Mouse (Mus musculus) activated CD4-positive, CD25-positive, alpha-beta regulatory T cell, adult 4 months (primary cell): ENCODE results near the gene Otulin. TPM values are rescaled to one million over a fixed set of nuclear protein-coding genes. Genes with fewer than 3 reads are reported as not detected.
A peak's percentile ranks its signal among the peaks of the same experiment; 100 is the strongest.

Source experiments
- ATAC-seq: one replicate; pipeline ENCODE4 v1.8.0; 2017
- polyA plus RNA-seq, 2 experiments: library from polyadenylated mRNA; unstranded; fragments of 100-300 nt; shearing (Covaris generic); gene quantifications; one replicate each; pipeline ENCODE4 v1.2.1; 2017

Otulin gene
- polyA plus RNA-seq, 2 experiments from 2014 or later = 12.7 to 15.2 TPM

GRCm38 (mm10) chr15:27578918-27579317, 51.6 kb downstream of the Otulin start:
- ATAC-seq = no peak

- peak; percentile 72 for ATAC-seq
Observed at GRCm38 (mm10) chr15:27577915-27578780, 52.3 kb downstream of the Otulin start.

DNA sequence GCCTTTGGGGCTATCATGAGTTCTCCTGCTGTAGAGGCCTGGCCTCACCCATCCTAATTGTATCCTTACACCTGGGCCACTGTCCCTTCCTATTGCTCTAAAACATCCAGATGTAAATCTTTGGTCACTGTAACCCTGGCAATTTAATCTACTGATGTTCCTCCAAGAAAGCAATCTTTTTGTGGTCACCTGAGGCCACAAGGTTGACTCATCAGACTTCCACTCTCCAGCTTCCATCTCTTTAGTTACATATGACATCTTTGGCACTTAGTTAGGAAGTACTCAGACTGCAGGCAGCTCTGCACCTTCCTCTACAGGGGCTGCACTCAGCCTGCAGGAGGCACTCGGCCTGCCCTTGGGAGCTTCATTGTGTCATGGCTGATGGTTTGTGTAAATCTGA, 53.6 kb downstream of the Otulin start:
- no peak for ATAC-seq

DNA sequence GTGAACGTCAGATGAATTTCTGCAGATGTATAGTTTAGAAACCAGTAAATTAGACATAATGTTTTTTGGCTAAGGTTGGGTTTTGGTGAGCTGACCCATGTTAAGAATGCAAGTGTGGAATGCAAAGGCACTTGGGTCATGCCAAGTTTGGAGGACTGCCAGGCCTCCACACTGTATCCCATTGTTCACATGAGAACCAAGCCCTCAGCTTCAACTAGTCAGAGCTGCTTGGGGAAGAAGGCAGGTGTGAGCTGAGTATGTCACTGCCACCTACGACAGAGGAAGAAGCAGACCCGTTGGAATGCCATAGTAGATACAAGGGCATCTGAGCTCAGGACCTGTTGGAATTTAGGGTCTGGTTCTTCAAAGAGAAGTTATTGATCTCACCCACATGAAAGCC, 54.6 kb downstream of the Otulin start:
- ATAC-seq = no peak

DNA sequence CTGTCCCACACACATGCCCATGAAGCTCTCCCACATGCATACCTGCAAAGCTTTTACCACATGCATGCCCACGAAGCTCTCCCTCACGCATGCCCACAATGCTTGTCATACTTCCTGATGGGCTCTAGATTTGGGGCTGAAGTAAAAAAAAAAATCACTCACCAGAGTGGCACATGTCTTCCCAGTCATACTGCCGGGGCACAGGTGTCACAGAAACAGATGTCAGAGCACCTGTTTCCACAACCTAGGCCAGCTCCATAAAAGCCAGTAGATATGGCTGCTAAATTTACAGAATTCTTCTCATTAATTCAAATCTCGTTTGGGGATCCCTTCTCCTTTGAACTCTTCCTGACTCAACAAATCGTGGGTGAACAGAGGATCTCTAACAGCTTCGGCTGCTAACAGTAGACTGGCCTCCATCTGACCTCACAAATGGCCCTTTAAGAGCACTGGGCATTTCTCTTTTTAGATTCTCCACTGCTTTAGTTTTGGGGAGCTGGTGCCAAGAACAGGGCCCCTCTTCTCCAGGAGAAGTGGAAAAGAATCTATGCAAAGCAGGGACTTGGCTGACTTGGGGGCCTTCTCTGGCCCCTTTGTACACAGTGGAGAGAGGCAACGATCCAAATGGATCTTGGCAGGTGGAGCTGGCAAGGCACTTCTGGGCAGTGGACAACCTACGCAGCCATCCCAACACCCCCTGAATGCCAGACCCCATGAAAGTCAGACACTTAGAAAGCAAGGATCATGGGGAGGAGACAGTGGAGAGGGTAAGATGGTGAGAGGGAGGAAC, 55.3 kb downstream of the Otulin start:
- no peak for ATAC-seq

GRCm38 (mm10) chr15:27571179-27571578, 59.3 kb downstream of the Otulin start:
- no peak for ATAC-seq

- no peak for ATAC-seq
Observed at GRCm38 (mm10) chr15:27570385-27570784, 60.1 kb downstream of the Otulin start.

DNA sequence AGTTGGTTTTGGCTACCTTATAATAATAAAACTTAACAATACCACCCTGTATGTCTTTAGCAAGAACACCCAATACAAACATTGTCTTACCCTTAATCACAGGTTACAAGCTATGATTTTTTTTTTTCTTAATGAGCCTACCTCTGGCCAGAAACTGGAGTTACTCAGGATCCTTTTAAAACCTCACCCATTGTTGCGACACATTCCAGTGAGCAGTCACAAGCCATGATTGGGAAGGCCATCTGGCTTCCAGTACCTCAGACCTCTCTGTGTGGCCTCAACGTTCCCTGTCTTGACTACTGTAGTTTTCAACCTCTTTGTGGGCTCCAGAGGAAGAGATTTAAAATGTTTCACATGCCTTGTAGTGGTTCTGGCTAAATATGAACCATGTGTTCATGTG, 60.6 kb downstream of the Otulin start:
- ATAC-seq = no peak

GRCm38 (mm10) chr15:27568371-27568770, 62.1 kb downstream of the Otulin start:
- no peak for ATAC-seq

GRCm38 (mm10) chr15:27567356-27567755, 63.1 kb downstream of the Otulin start:
- ATAC-seq = no peak

DNA sequence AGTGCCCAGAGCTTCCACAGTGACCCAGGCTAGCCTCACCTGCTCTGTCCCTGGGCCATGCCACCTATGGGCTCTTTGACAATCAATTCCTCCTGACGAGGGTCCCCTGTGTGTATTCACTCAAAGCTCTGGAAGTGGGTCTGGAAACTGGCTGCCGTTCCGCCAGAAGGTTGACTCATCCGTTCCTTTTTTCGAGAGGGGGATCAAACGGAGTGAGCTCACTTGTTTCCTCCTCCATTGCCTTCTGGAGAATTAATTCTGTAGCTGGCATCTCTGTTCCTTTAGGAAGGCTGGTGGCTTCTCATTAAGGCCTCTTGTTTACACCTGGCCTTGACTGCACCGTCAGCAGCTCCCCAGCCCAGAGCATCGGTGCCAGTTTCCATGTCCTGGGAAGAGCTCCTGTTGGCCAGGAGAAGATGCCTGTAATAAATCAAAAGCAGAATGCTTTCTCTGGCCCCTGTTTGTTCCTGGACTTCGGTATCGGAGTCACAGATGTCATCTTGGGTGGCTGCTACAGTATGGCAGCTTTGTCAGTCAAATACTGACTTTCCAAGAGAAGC, 64.8 kb downstream of the Otulin start:
- no peak for ATAC-seq

- no peak for ATAC-seq
Observed at GRCm38 (mm10) chr15:27564106-27565100, 66.1 kb downstream of the Otulin start.

DNA sequence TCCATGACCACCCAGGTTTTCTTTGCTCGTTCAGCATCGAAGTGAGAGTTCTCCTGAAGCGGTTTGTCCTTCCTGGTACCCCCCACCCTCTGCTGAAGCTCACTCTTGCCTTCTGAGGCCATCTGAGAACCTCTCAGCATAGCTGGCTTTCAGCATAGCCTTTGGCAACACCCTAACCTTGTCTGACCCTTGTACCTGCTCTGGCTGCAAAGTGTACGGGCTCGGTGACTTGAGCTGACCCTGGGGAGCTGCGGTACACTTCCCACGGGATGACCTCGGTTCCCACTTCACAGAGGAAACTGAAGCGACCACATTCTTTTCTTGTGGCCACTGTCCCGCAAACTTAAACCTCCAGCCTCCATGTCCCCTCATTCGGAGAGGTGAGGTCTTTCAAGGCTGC, 70.2 kb downstream of the Otulin start:
- ATAC-seq = no peak

- no peak for ATAC-seq
Observed at GRCm38 (mm10) chr15:27558456-27559147, 71.9 kb downstream of the Otulin start.

- ATAC-seq = no peak
Observed at GRCm38 (mm10) chr15:27553554-27553953, 76.9 kb downstream of the Otulin start.

DNA sequence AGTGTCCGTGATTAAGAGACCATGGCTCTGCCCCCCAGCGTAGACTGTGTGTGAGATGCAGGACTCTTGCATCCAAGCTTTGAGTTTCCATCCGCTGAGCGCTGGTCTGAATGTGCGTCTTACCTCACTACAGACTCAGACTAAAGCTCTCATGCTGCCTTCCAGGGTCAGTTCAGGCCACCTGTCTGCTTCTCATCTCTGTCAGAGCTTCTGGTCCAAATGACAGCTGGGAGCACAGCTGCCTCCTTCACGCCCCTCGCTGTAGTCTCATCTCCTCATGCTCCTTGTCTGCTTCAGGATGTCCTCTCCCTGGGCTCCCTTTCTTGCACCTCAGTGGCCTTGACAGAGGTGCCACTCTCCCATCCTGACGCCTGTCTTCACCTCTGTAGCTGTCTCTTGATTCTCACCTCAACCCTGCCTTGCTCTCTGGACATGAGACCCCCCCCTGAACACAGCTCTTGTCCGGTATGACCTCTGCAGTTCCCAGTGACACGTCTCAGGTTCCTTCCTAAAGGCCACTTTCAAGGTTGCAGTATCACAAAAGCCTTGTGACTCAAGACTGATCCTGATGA, 78.3 kb downstream of the Otulin start:
- ATAC-seq = no peak

- ATAC-seq = no peak
Observed at GRCm38 (mm10) chr15:27551117-27552114, 79.1 kb downstream of the Otulin start.

GRCm38 (mm10) chr15:27550358-27550992, 80.0 kb downstream of the Otulin start:
- ATAC-seq = no peak

- no peak for ATAC-seq
Observed at GRCm38 (mm10) chr15:27549878-27550277, 80.6 kb downstream of the Otulin start.
